Mouse (Mus musculus) ES-E14 (cell line): ENCODE measurements at regions not wholly inside any gene's neighbourhood (a gene's known extent, or its start where the extent isn't known, plus 50 kb on each side); places are given as distances from the start of the nearest gene placed in this dataset.
A peak's percentile ranks its signal among the peaks of the same experiment; 100 is the strongest.

Experiments used
- DNase-seq: peaks from one replicate; pipeline ENCODE4 v3.0.0-alpha.2; 2013; ENCODE audit warnings: low read depth, low spot score
- H3K27ac ChIP-seq: 2 replicates; pipeline ENCODE4 v1.5.1; 2012; ENCODE audit warnings: low read depth, mild to moderate bottlenecking, low read length, moderate library complexity, mixed read lengths; ENCODE audit not compliant: poor library complexity, insufficient read depth, severe bottlenecking
- H3K36me3 ChIP-seq: 2 replicates; pipeline ENCODE4 v1.6.1; 2012; ENCODE audit warnings: mild to moderate bottlenecking, low read length, moderate library complexity, mixed read lengths; ENCODE audit not compliant: control insufficient read depth, poor library complexity, insufficient read depth, severe bottlenecking
- H3K4me1 ChIP-seq, 2 experiments: fragments of 150-350 bp in 1 of 2; sonication (generic) in 1 of 2; 2 replicates each; pipeline ENCODE4 v1.6.1; 2012; ENCODE audit warnings: low read length in 2 of 2, mild to moderate bottlenecking in 1 of 2, mixed read lengths in 1 of 2; ENCODE audit not compliant: control insufficient read depth in 2 of 2, insufficient read depth in 2 of 2, poor library complexity in 1 of 2
- H3K4me3 ChIP-seq, 2 experiments: fragments of 150-350 bp in 1 of 2; sonication (generic) in 1 of 2; 2 replicates each; pipeline ENCODE4 v1.5.1; 2012; ENCODE audit warnings: low read length in 2 of 2, low read depth in 1 of 2, mild to moderate bottlenecking in 1 of 2, mixed read lengths in 1 of 2; ENCODE audit not compliant: insufficient read depth in 1 of 2, poor library complexity in 1 of 2, severe bottlenecking in 1 of 2
- H3K9ac ChIP-seq: 2 replicates; pipeline ENCODE4 v1.6.1; 2012; ENCODE audit warnings: low read depth, mild to moderate bottlenecking, low read length, mixed read lengths; ENCODE audit not compliant: poor library complexity, insufficient read depth, severe bottlenecking
- H3K9me3 ChIP-seq: fragments of 150-350 bp; sonication (generic); 2 replicates; pipeline ENCODE4 v1.6.1; 2012; ENCODE audit warnings: low read depth, mild to moderate bottlenecking, low read length; ENCODE audit not compliant: control insufficient read depth, insufficient read depth
- CHD2 ChIP-seq: IDR thresholded peaks from 2 replicates; pipeline ENCODE4 v1.6.1; 2014; ENCODE audit warnings: mild to moderate bottlenecking, low read depth, low read length, inconsistent platforms
- HCFC1 ChIP-seq: IDR thresholded peaks from 2 replicates; pipeline ENCODE4 v1.6.1; 2012; ENCODE audit warnings: low read length, inconsistent platforms, borderline replicate concordance; ENCODE audit not compliant: insufficient read depth
- MAFK ChIP-seq: IDR thresholded peaks from 2 replicates; pipeline ENCODE4 v1.6.1; 2014; ENCODE audit warnings: mild to moderate bottlenecking, low read depth, low read length, inconsistent platforms; ENCODE audit not compliant: insufficient read depth
- ZC3H11A ChIP-seq: IDR thresholded peaks from 2 replicates; pipeline ENCODE4 v1.6.1; 2012; ENCODE audit warnings: low read depth, mild to moderate bottlenecking, inconsistent platforms, low read length, borderline replicate concordance
- ZNF384 ChIP-seq: IDR thresholded peaks from 2 replicates; pipeline ENCODE4 v1.6.1; 2012; ENCODE audit warnings: low read depth, low read length, inconsistent platforms
- in situ Hi-C, 2 experiments: fragments of 600-800 bp; cut with MboI; formaldehyde crosslinking; loops; one replicate each; pipeline ENCODE4 v1.15.1; 2025; ENCODE audit warnings: low sequenced_read_pairs in 2 of 2, inconsistent platforms in 1 of 2; ENCODE audit not compliant: unreplicated experiment in 2 of 2

- Histone ChIP-seq H3K9ac (no peak overlapping the region), H3K36me3 (no peaks in the 10 kb centered on the region), H3K4me3 (no peak overlapping the region), H3K9me3 (no peaks in the 10 kb centered on the region), H3K4me1 (no peaks in the 10 kb centered on the region), H3K27ac (no peak overlapping the region)
- TF ChIP-seq ZC3H11A (no peak), MAFK (peak; percentile 90), ZNF384 (no peak), HCFC1 (no peak), CHD2 (no peak)
- in situ Hi-C loops, result no loop called here
- no peak for DNase-seq
Measured at GRCm38 (mm10) chr1:194565574-194565973, 52.4 kb upstream of the Plxna2 start.

DNA sequence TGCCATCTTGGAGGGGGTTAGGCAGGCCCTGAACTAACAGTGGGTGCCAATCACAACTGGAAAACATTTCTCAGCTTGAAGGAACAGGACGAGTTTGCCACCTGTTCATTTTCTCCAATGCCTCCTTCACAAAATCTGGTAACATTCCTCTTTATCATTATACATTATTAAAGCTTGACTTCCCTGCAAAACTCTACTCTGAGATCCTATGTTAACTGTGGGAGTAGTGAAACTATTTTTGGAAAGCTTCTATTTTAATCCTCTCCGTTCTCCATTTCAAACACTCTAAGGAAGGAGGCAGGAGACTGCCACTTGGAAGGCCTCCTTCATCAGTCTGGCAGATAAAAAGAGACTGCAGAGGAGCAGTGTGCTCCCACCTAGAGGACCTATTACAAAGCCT, 54.1 kb upstream of the Plxna2 start:
- no peak overlapping the region for H3K4me3 ChIP-seq
- no peak for DNase-seq
- H3K27ac ChIP-seq, result no peak overlapping the region
- H3K36me3 ChIP-seq, result no peaks in the 10 kb centered on the region
- H3K9ac ChIP-seq, result no peak overlapping the region
- TF ChIP-seq HCFC1 (no peak), ZNF384 (no peak), CHD2 (no peak), ZC3H11A (no peak), MAFK (no peak)
- in situ Hi-C loops, result no loop called here
- no peaks in the 10 kb centered on the region for H3K9me3 ChIP-seq
- H3K4me1 ChIP-seq, result no peaks in the 10 kb centered on the region

- Histone ChIP-seq H3K9me3 (no peaks in the 10 kb centered on the region), H3K4me3 (no peak overlapping the region), H3K9ac (no peak overlapping the region), H3K36me3 (no peaks in the 10 kb centered on the region), H3K27ac (no peak overlapping the region), H3K4me1 (no peaks in the 10 kb centered on the region)
- TF ChIP-seq HCFC1 (no peak), CHD2 (no peak), ZC3H11A (no peak), MAFK (no peak), ZNF384 (no peak)
- no peak for DNase-seq
- in situ Hi-C loops, result no loop called here
Measured at GRCm38 (mm10) chr1:194561098-194561497, 56.9 kb upstream of the Plxna2 start.

DNA sequence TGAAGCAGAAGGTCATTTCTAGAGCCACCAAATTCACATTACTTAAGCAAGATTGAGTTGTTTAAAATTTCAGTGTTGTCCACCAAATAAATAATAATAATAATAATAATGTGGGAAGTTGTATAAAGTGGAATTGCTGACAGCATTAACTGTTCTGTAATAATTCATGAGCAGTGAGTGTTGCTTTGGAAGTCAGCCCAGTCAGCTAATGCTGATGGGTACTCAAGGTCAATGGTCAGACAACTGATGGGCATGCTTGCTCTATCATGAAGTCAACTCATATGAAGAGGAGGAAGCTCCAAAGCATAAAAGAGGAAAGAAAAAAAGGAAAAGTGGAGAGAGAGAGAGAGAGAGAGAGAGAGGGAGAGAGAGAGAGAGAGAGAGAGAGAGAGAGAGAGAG, 69.4 kb upstream of the Plxna2 start:
- Histone ChIP-seq H3K36me3 (no peaks in the 10 kb centered on the region), H3K27ac (no peak overlapping the region), H3K9ac (no peak overlapping the region), H3K4me1 (no peaks in the 10 kb centered on the region), H3K4me3 (no peak overlapping the region), H3K9me3 (no peaks in the 10 kb centered on the region)
- DNase-seq, result no peak
- in situ Hi-C loops, result no loop called here
- no peak for TF ChIP-seq HCFC1
- TF ChIP-seq ZNF384, result no peak
- TF ChIP-seq ZC3H11A, result no peak
- TF ChIP-seq MAFK, result no peak
- TF ChIP-seq CHD2, result no peak

GRCm38 (mm10) chr1:194548243-194548642, 69.8 kb upstream of the Plxna2 start:
- no peak overlapping the region for H3K27ac ChIP-seq
- no peak overlapping the region for H3K9ac ChIP-seq
- no peaks in the 10 kb centered on the region for H3K4me1 ChIP-seq
- H3K9me3 ChIP-seq, result no peaks in the 10 kb centered on the region
- in situ Hi-C loops, result no loop called here
- no peaks in the 10 kb centered on the region for H3K36me3 ChIP-seq
- DNase-seq, result no peak
- H3K4me3 ChIP-seq, result no peak overlapping the region
- TF ChIP-seq MAFK, result no peak
- no peak for TF ChIP-seq HCFC1
- no peak for TF ChIP-seq ZNF384
